Mouse (Mus musculus) stomach, embryonic 14.5 days (tissue): ENCODE data around the gene Armh4. TPM values are rescaled to one million over a fixed set of nuclear protein-coding genes. Genes with fewer than 3 reads are reported as not detected.

Source experiments
- ATAC-seq: fragments of 200-750 bp; cut with Nextera tagmentation; 2 replicates; pipeline ENCODE4 v1.8.0; 2017; ENCODE audit warnings: low read depth, moderate TSS enrichment; ENCODE audit not compliant: insufficient number of reproducible peaks, insufficient read depth, low FRiP score
- H3K27ac ChIP-seq: fragments of 300-500 bp; sonication (generic); 2 replicates; pipeline ENCODE4 v1.5.1; 2014; ENCODE audit warnings: mild to moderate bottlenecking, low read length, moderate library complexity, mixed read lengths
- H3K27me3 ChIP-seq: fragments of 300-500 bp; sonication (generic); 2 replicates; pipeline ENCODE4 v1.6.1; 2014; ENCODE audit warnings: low read length, control low read depth, mixed read lengths; ENCODE audit not compliant: control insufficient read depth, insufficient read depth
- H3K36me3 ChIP-seq: fragments of 300-500 bp; sonication (generic); 2 replicates; pipeline ENCODE4 v1.6.1; 2014; ENCODE audit warnings: mild to moderate bottlenecking, control low read depth, low read length, moderate library complexity, mixed read lengths; ENCODE audit not compliant: control insufficient read depth, insufficient read depth
- H3K4me1 ChIP-seq: fragments of 300-500 bp; sonication (generic); 2 replicates; pipeline ENCODE4 v1.6.1; 2014; ENCODE audit warnings: low read length, control low read depth, mixed read lengths; ENCODE audit not compliant: control insufficient read depth, insufficient read depth
- H3K4me2 ChIP-seq: fragments of 300-500 bp; sonication (generic); replicated peaks from 2 replicates; pipeline ENCODE4 v1.6.1; 2014; ENCODE audit warnings: low read depth, low read length, control low read depth
- H3K4me3 ChIP-seq: fragments of 300-500 bp; sonication (generic); 2 replicates; pipeline ENCODE4 v1.5.1; 2014; ENCODE audit warnings: low read depth, low read length, control low read depth
- H3K9ac ChIP-seq: fragments of 300-500 bp; sonication (generic); replicated peaks from 2 replicates; pipeline ENCODE4 v1.6.1; 2014; ENCODE audit warnings: low read depth, mild to moderate bottlenecking, control low read depth, low read length, moderate library complexity, mixed read lengths
- H3K9me3 ChIP-seq: fragments of 300-500 bp; sonication (generic); 2 replicates; pipeline ENCODE4 v1.6.1; 2016; ENCODE audit warnings: low read depth, low read length, control low read depth; ENCODE audit not compliant: control insufficient read depth
- WGBS: fragments of 180-500 bp; shearing (Covaris S2); extraction: QIAGEN DNeasy Blood & Tissue Kit; methylation state at CpG from one replicate; pipeline ENCODE4 v1.1.7; 2014; 5-methylcytosine and 5-hydroxymethylcytosine counted together
- polyA plus RNA-seq: library from polyadenylated mRNA; unstranded; fragments of >200 nt; fragmentation: Nextera tagmentation; extraction: Ambion mirVana; gene quantifications from 2 replicates; pipeline ENCODE4 v1.2.1, GENCODE M21; 2014

Armh4 gene
- polyA plus RNA-seq, 1 experiment from 2014 or later = 22.3 TPM

GRCm38 (mm10) chr14:49745874-49746273 lies 37.3 kb downstream of the Armh4 start:
- Histone ChIP-seq H3K4me2 (no peak overlapping the region), H3K4me1 (no peaks in the 10 kb centered on the region), H3K9me3 (no peaks in the 10 kb centered on the region), H3K27me3 (no peaks in the 10 kb centered on the region), H3K9ac (no peak overlapping the region), H3K4me3 (no peak overlapping the region), H3K36me3 (no peaks in the 10 kb centered on the region), H3K27ac (no peak overlapping the region)
- ATAC-seq = no peak
- WGBS = 95% methylated on average over 1 of the region's 1 CpGs

- WGBS = 82% methylated on average over 6 of the region's 6 CpGs
- Histone ChIP-seq H3K27ac (no peak overlapping the region), H3K4me1 (no peaks in the 10 kb centered on the region), H3K4me2 (no peak overlapping the region), H3K9me3 (no peaks in the 10 kb centered on the region), H3K36me3 (no peaks in the 10 kb centered on the region), H3K9ac (no peak overlapping the region), H3K27me3 (no peaks in the 10 kb centered on the region), H3K4me3 (no peak overlapping the region)
- no peak for ATAC-seq
Observed at GRCm38 (mm10) chr14:49743946-49744526, 39.1 kb downstream of the Armh4 start.

GRCm38 (mm10) chr14:49739328-49739727 lies 43.9 kb downstream of the Armh4 start:
- no peak for ATAC-seq
- Histone ChIP-seq H3K9me3 (no peaks in the 10 kb centered on the region), H3K27ac (no peak overlapping the region)

GRCm38 (mm10) chr14:49738441-49739088 lies 44.6 kb downstream of the Armh4 start:
- H3K9me3 ChIP-seq = no peaks in the 10 kb centered on the region
- no peak overlapping the region for H3K4me3 ChIP-seq
- H3K36me3 ChIP-seq = no peaks in the 10 kb centered on the region
- H3K4me2 ChIP-seq = no peak overlapping the region
- no peak overlapping the region for H3K27ac ChIP-seq
- ATAC-seq = no peak
- H3K4me1 ChIP-seq = no peaks in the 10 kb centered on the region
- WGBS = 66% methylated on average over 2 of the region's 2 CpGs
- H3K9ac ChIP-seq = no peak overlapping the region
- H3K27me3 ChIP-seq = no peaks in the 10 kb centered on the region

More at GRCm38 (mm10) chr14:49739328-49739727, 43.9 kb downstream of the Armh4 start:
- H3K4me3 ChIP-seq = no peak overlapping the region
- H3K9ac ChIP-seq = no peak overlapping the region
- 49% methylated on average over 7 of the region's 7 CpGs for WGBS
- H3K4me1 ChIP-seq = no peaks in the 10 kb centered on the region
- H3K27me3 ChIP-seq = no peaks in the 10 kb centered on the region
- H3K4me2 ChIP-seq = no peak overlapping the region
- no peaks in the 10 kb centered on the region for H3K36me3 ChIP-seq

GRCm38 (mm10) chr14:49733950-49734349 lies 49.2 kb downstream of the Armh4 start:
- no peak overlapping the region for H3K4me3 ChIP-seq
- H3K4me1 ChIP-seq = no peaks in the 10 kb centered on the region
- no peaks in the 10 kb centered on the region for H3K36me3 ChIP-seq
- no peaks in the 10 kb centered on the region for H3K9me3 ChIP-seq
- no peak overlapping the region for H3K4me2 ChIP-seq
- no peak overlapping the region for H3K27ac ChIP-seq
- H3K27me3 ChIP-seq = no peaks in the 10 kb centered on the region
- ATAC-seq = no peak
- H3K9ac ChIP-seq = no peak overlapping the region

GRCm38 (mm10) chr14:49723361-49724054 lies 59.7 kb downstream of the Armh4 start:
- H3K4me3 ChIP-seq = no peak overlapping the region
- no peaks in the 10 kb centered on the region for H3K4me1 ChIP-seq
- 48% methylated on average over 4 of the region's 4 CpGs for whole genome bisulfite sequencing
- ATAC-seq = no peak
- H3K9ac ChIP-seq = no peak overlapping the region
- H3K36me3 ChIP-seq = no peaks in the 10 kb centered on the region
- H3K27ac ChIP-seq = no peak overlapping the region
- H3K9me3 ChIP-seq = no peaks in the 10 kb centered on the region
- H3K27me3 ChIP-seq = no peaks in the 10 kb centered on the region
- H3K4me2 ChIP-seq = no peak overlapping the region

- 49% methylated on average over 3 of the region's 3 CpGs for WGBS
- H3K4me3 ChIP-seq = no peak overlapping the region
- H3K27ac ChIP-seq = no peak overlapping the region
- H3K9me3 ChIP-seq = no peaks in the 10 kb centered on the region
- no peaks in the 10 kb centered on the region for H3K27me3 ChIP-seq
- no peaks in the 10 kb centered on the region for H3K36me3 ChIP-seq
- no peak overlapping the region for H3K9ac ChIP-seq
- ATAC-seq = no peak
- no peak overlapping the region for H3K4me2 ChIP-seq
- no peaks in the 10 kb centered on the region for H3K4me1 ChIP-seq
Observed at GRCm38 (mm10) chr14:49722782-49723181, 60.4 kb downstream of the Armh4 start.

- Histone ChIP-seq H3K27me3 (no peaks in the 10 kb centered on the region), H3K9ac (no peak overlapping the region), H3K27ac (no peak overlapping the region), H3K36me3 (no peaks in the 10 kb centered on the region), H3K4me2 (no peak overlapping the region), H3K4me1 (no peaks in the 10 kb centered on the region), H3K4me3 (no peak overlapping the region), H3K9me3 (no peaks in the 10 kb centered on the region)
- 44% methylated on average over 1 of the region's 1 CpGs for WGBS
- no peak for ATAC-seq
Observed at GRCm38 (mm10) chr14:49721281-49721680, 61.9 kb downstream of the Armh4 start.
